Mouse (Mus musculus): Measurements from ENCODE around the gene Pds5a. TPM values are rescaled to one million over a fixed set of nuclear protein-coding genes. Genes with fewer than 3 reads are reported as not detected.
A peak's percentile ranks its signal among the peaks of the same experiment; 100 is the strongest.

Pds5a gene
- polyA plus RNA-seq, 1 experiment from 2014 or later: 93.2 TPM

GRCm38 (mm10) chr5:65592421-65592820, 105.7 kb downstream of the Pds5a start:
- H3K27me3 ChIP-seq (replicated peaks; ENCODE audit: low read depth, poor library complexity, severe bottlenecking): no peaks in the 10 kb centered on the region
- peaks cover 93% of the 10 kb centered on the region for H3K36me3 ChIP-seq (replicated peaks)
- WGBS: 91% methylated on average over 2 of the region's 2 CpGs

GRCm38 (mm10) chr5:65590199-65590598, 107.9 kb downstream of the Pds5a start:
- peaks cover 92% of the 10 kb centered on the region for H3K36me3 ChIP-seq (replicated peaks)
- 86% methylated on average over 1 of the region's 1 CpGs for WGBS

More at GRCm38 (mm10) chr5:65592421-65592820, 105.7 kb downstream of the Pds5a start:
- no peak overlapping the region for H3K4me3 ChIP-seq
- no peak for DNase-seq (ENCODE audit: low spot score)
- H3K27ac ChIP-seq (replicated peaks): no peak overlapping the region
- no peaks in the 10 kb centered on the region for H3K4me1 ChIP-seq
- no peaks in the 10 kb centered on the region for H3K9me3 ChIP-seq

GRCm38 (mm10) chr5:65586291-65586690, 111.8 kb downstream of the Pds5a start:
- Histone ChIP-seq H3K4me3 (no peak overlapping the region), H3K27me3 (replicated peaks; ENCODE audit: low read depth, poor library complexity, severe bottlenecking) (no peaks in the 10 kb centered on the region), H3K27ac (replicated peaks) (no peak overlapping the region), H3K36me3 (replicated peaks) (peaks cover 87% of the 10 kb centered on the region), H3K9me3 (no peaks in the 10 kb centered on the region), H3K4me1 (no peaks in the 10 kb centered on the region)
- no peak for DNase-seq (ENCODE audit: low spot score)
- 87% methylated on average over 5 of the region's 5 CpGs for WGBS

More at GRCm38 (mm10) chr5:65590199-65590598, 107.9 kb downstream of the Pds5a start:
- Histone ChIP-seq H3K27me3 (replicated peaks; ENCODE audit: low read depth, poor library complexity, severe bottlenecking) (no peaks in the 10 kb centered on the region), H3K27ac (replicated peaks) (no peak overlapping the region), H3K4me3 (no peak overlapping the region), H3K9me3 (no peaks in the 10 kb centered on the region), H3K4me1 (no peaks in the 10 kb centered on the region)
- DNase-seq (ENCODE audit: low spot score): no peak

GRCm38 (mm10) chr5:65578545-65578944, 119.5 kb downstream of the Pds5a start:
- Histone ChIP-seq H3K4me3 (no peak overlapping the region), H3K9me3 (no peaks in the 10 kb centered on the region), H3K4me1 (no peaks in the 10 kb centered on the region), H3K27me3 (replicated peaks; ENCODE audit: low read depth, poor library complexity, severe bottlenecking) (no peaks in the 10 kb centered on the region), H3K36me3 (replicated peaks) (peaks cover 64% of the 10 kb centered on the region), H3K27ac (replicated peaks) (no peak overlapping the region)
- WGBS: 88% methylated on average over 3 of the region's 3 CpGs
- DNase-seq (ENCODE audit: low spot score): no peak

- H3K27me3 ChIP-seq (replicated peaks; ENCODE audit: low read depth, poor library complexity, severe bottlenecking): no peaks in the 10 kb centered on the region
- H3K36me3 ChIP-seq (replicated peaks): peaks cover 57% of the 10 kb centered on the region
- no peak overlapping the region for H3K4me3 ChIP-seq
- no peaks in the 10 kb centered on the region for H3K9me3 ChIP-seq
- no peaks in the 10 kb centered on the region for H3K4me1 ChIP-seq
- WGBS: 88% methylated on average over 2 of the region's 2 CpGs
- H3K27ac ChIP-seq (replicated peaks): no peak overlapping the region
- DNase-seq (ENCODE audit: low spot score): no peak
These were observed 122.2 kb downstream of the Pds5a start for GRCm38 (mm10) chr5:65575896-65576295.

GRCm38 (mm10) chr5:65574876-65575275, 123.2 kb downstream of the Pds5a start:
- no peaks in the 10 kb centered on the region for H3K27me3 ChIP-seq (replicated peaks; ENCODE audit: low read depth, poor library complexity, severe bottlenecking)
- H3K9me3 ChIP-seq: no peaks in the 10 kb centered on the region
- no peak overlapping the region for H3K4me3 ChIP-seq
- 87% methylated on average over 2 of the region's 2 CpGs for WGBS
- H3K36me3 ChIP-seq (replicated peaks): peaks cover 57% of the 10 kb centered on the region
- DNase-seq (ENCODE audit: low spot score): no peak
- no peak overlapping the region for H3K27ac ChIP-seq (replicated peaks)
- H3K4me1 ChIP-seq: no peaks in the 10 kb centered on the region

- no peak for DNase-seq (ENCODE audit: low spot score)
- H3K36me3 ChIP-seq (replicated peaks): peaks cover 49% of the 10 kb centered on the region
- no peaks in the 10 kb centered on the region for H3K27me3 ChIP-seq (replicated peaks; ENCODE audit: low read depth, poor library complexity, severe bottlenecking)
- no peak overlapping the region for H3K4me3 ChIP-seq
- H3K9me3 ChIP-seq: no peaks in the 10 kb centered on the region
- H3K4me1 ChIP-seq: peaks cover 7% of the 10 kb centered on the region; the same call in 1 of the 2 replicates
- no peak overlapping the region for H3K27ac ChIP-seq (replicated peaks)
- 88% methylated on average over 2 of the region's 2 CpGs for WGBS
These were observed 132.6 kb downstream of the Pds5a start for GRCm38 (mm10) chr5:65565486-65565885.

- 40% methylated on average over 20 of the region's 20 CpGs for WGBS
- H3K27ac ChIP-seq (replicated peaks): no peak overlapping the region
- H3K27me3 ChIP-seq (replicated peaks; ENCODE audit: low read depth, poor library complexity, severe bottlenecking): no peaks in the 10 kb centered on the region
- no peaks in the 10 kb centered on the region for H3K9me3 ChIP-seq
- H3K36me3 ChIP-seq (replicated peaks): peaks cover 25% of the 10 kb centered on the region
- H3K4me3 ChIP-seq: no peak overlapping the region; the same call in 1 of the 2 replicates
- peak; percentile 13 for DNase-seq (ENCODE audit: low spot score)
- H3K4me1 ChIP-seq: peaks cover 7% of the 10 kb centered on the region; the same call in 1 of the 2 replicates
These were observed 136.8 kb downstream of the Pds5a start for GRCm38 (mm10) chr5:65561125-65561893.

GRCm38 (mm10) chr5:65557109-65557508, 141.0 kb downstream of the Pds5a start:
- Histone ChIP-seq H3K27me3 (replicated peaks; ENCODE audit: low read depth, poor library complexity, severe bottlenecking) (no peaks in the 10 kb centered on the region), H3K36me3 (replicated peaks) (peaks cover 43% of the 10 kb centered on the region), H3K27ac (replicated peaks) (no peak overlapping the region), H3K4me3 (no peak overlapping the region), H3K4me1 (peaks cover 7% of the 10 kb centered on the region; the same call in 1 of the 2 replicates), H3K9me3 (peaks cover 2% of the 10 kb centered on the region; the same call in 1 of the 2 replicates)
- no peak for DNase-seq (ENCODE audit: low spot score)

Other genes with a start within 250 kb of the Pds5a start
- not detected in 2 replicates for gene Gm43552, start 205.4 kb downstream of the Pds5a start, polyA plus RNA-seq (2016; fragmentation: Nextera tagmentation; extraction: Ambion mirVana)
- gene Smim14, start 161.1 kb downstream of the Pds5a start, polyA plus RNA-seq (2016; fragmentation: Nextera tagmentation; extraction: Ambion mirVana): 56.0 and 69.3 TPM in 2 replicates
- 214 and 216 TPM in 2 replicates for gene Ube2k, start 161.0 kb downstream of the Pds5a start, polyA plus RNA-seq (2016; fragmentation: Nextera tagmentation; extraction: Ambion mirVana)
- gene N4bp2, start 65.2 kb upstream of the Pds5a start, polyA plus RNA-seq (2016; fragmentation: Nextera tagmentation; extraction: Ambion mirVana): 37.0 and 37.5 TPM in 2 replicates
- 0.34 and 0.44 TPM in 2 replicates for gene Rhoh, start 162.9 kb upstream of the Pds5a start, polyA plus RNA-seq (2016; fragmentation: Nextera tagmentation; extraction: Ambion mirVana)
- 0.29 and 0.94 TPM in 2 replicates for gene Chrna9, start 236.6 kb upstream of the Pds5a start, polyA plus RNA-seq (2016; fragmentation: Nextera tagmentation; extraction: Ambion mirVana)

Measured in embryonic facial prominence, embryonic 10.5 days (tissue).